Mouse (Mus musculus) forebrain, embryonic 12.5 days (tissue): Measurements from ENCODE around the gene Mef2d. TPM values are rescaled to one million over a fixed set of nuclear protein-coding genes. Genes with fewer than 3 reads are reported as not detected.

Experiments
- ATAC-seq: fragments of 200-750 bp; cut with Nextera tagmentation; 2 replicates; pipeline ENCODE4 v1.8.0; 2017; ENCODE audit warnings: moderate TSS enrichment; ENCODE audit not compliant: low FRiP score
- H3K27ac ChIP-seq: fragments of 300-500 bp; sonication (generic); 2 replicates; pipeline ENCODE4 v1.5.1; 2016; ENCODE audit warnings: mild to moderate bottlenecking
- H3K27me3 ChIP-seq: fragments of 300-500 bp; sonication (generic); 2 replicates; pipeline ENCODE4 v1.6.1; 2016; ENCODE audit warnings: mild to moderate bottlenecking
- H3K36me3 ChIP-seq: fragments of 300-500 bp; sonication (generic); replicated peaks from 2 replicates; pipeline ENCODE4 v1.6.1; 2016; ENCODE audit warnings: mild to moderate bottlenecking
- H3K4me1 ChIP-seq: fragments of 300-500 bp; sonication (generic); 2 replicates; pipeline ENCODE4 v1.6.1; 2016
- H3K4me2 ChIP-seq: fragments of 300-500 bp; sonication (generic); 2 replicates; pipeline ENCODE4 v1.6.1; 2016; ENCODE audit warnings: mild to moderate bottlenecking, moderate library complexity
- H3K4me3 ChIP-seq: fragments of 300-500 bp; sonication (generic); replicated peaks from 2 replicates; pipeline ENCODE4 v1.5.1; 2016; ENCODE audit warnings: mild to moderate bottlenecking
- H3K9ac ChIP-seq: fragments of 300-500 bp; sonication (generic); 2 replicates; pipeline ENCODE4 v1.6.1; 2016; ENCODE audit warnings: mild to moderate bottlenecking
- H3K9me3 ChIP-seq: fragments of 300-500 bp; sonication (generic); 2 replicates; pipeline ENCODE4 v1.6.1; 2016
- WGBS: fragments of 180-500 bp; shearing (Covaris S2); methylation state at CpG from one replicate; pipeline ENCODE4 v1.1.7; 2016; 5-methylcytosine and 5-hydroxymethylcytosine counted together
- polyA plus RNA-seq: library from polyadenylated mRNA; unstranded; fragments of >200 nt; fragmentation: Nextera tagmentation; extraction: Ambion mirVana; gene quantifications from 2 replicates; pipeline ENCODE4 v1.2.1, GENCODE M21; 2016

Mef2d gene
- polyA plus RNA-seq, 1 experiment from 2014 or later: 17.7 TPM

DNA sequence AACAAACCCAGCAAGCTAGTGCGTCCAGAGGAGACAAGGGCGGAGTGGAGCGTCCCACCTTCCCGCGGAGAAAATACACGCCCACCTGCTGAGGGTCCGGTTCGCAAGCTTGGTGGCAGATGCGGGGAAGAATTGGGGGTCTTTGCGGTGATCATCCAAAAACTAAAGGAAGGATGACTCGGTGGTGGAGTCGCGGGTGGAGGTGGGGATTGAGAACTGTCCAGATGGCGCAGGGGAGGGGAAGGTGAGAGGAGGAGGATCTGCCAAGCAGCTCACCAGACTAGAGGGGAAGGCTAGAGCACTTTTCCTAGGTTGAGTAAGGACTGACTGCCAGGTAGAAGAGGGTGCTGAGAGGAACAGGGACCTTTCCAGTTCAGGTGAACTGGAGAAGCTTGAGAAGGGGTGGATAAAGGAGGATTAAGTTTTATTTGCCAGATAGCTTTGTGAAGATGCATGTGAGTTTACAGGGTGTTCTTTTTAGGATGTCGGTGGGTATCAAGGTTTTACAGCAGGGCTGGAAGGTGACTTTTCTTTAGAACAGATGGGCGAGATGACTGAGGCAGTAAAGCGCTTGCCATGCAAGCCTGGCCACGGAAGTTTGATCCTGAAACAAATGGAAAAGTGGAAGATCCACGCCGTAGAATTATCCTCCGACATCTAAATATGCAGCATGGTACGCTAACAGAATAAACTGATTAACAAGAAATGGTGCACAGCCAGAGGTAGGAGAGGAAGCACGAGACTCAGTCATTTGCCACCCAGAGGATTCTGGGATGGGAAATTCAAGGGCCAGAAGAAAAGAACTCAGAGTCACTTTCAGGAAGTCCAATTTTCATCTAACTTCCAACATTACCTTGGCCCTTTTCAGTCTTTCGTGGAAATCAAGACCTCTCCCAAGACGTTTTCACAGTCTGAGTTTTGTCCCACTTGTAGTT is 2.7 kb upstream of the Mef2d start:
- peaks cover 51% of the 10 kb centered on the region for H3K4me1 ChIP-seq
- WGBS: 21% methylated on average over 25 of the region's 25 CpGs

DNA sequence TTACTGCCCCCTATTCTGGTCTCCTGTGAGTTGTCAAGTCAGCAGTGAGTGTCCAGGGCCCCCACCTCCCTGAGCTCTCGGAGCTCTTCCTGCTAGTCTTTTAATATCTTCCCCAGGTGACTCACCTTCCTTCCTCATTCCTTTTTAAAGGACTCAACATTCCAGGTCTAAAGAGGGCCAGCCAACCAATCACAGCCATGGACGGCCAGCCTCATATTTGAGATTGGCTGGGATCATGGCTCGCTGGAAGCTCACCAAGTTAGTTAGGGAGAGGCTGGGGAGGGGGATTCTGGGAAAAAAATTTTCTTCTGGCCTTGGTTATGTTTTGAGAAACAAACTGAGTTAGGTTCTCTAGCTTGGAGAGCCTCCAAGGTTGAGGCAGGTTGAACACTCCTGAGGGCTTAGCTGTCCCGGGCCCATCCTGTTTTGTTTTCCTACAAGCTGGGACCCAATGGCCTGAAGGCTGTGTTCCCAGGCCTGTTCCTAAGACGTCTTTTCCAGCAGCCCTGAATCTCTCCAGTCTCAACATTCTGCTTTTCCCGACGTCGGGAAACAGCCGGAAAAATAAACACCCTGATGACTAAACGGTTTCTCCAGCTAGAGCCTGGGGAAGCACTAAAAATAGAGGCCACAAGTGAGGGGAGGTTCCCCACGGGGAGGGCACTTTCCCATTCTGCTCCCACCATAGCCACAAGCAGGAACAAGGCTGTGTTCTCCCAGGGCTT is 1.8 kb upstream of the Mef2d start:
- Histone ChIP-seq H3K4me1 (peaks cover 59% of the 10 kb centered on the region), H3K27ac (peak overlapping the region; percentile 47; the same call in 1 of the 2 replicates), H3K36me3 (no peaks in the 10 kb centered on the region), H3K4me2 (no peak overlapping the region), H3K9ac (no peak overlapping the region), H3K9me3 (no peaks in the 10 kb centered on the region), H3K27me3 (peaks cover 23% of the 10 kb centered on the region), H3K4me3 (no peak overlapping the region)
- ATAC-seq: no peak
- WGBS: 31% methylated on average over 11 of the region's 11 CpGs

More for the DNA sequence above, 2.7 kb upstream of the Mef2d start:
- Histone ChIP-seq H3K36me3 (no peaks in the 10 kb centered on the region), H3K4me2 (peak overlapping the region; percentile 88), H3K9ac (peak overlapping the region; percentile 59), H3K9me3 (no peaks in the 10 kb centered on the region), H3K4me3 (peak overlapping the region; percentile 55), H3K27ac (peak overlapping the region; percentile 82), H3K27me3 (peaks cover 23% of the 10 kb centered on the region)
- no peak for ATAC-seq

DNA sequence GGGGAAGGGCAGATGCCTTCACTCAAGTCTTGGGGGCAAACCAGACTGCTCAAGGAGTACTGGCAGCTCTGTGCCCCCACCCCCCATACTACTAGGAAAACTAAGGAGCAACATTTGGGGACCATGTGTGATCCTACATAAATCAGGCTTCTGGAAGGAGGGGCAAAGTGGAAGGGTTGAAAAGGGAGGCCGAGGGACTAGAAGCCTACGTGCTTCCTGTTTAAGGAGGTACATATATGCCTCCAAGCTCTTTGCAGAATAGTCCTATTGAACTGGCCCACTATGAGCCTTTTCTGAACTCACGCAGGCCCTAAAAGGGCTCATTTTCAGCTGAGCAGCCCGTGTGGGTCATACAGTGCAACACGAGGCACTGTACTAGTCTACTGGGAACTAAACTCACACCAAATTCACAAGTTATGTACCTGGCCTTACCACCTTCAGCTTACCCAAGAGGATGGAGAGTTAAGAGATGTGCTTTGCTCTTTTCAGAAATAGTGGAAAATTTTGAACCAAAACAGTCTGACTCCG is 1.2 kb upstream of the Mef2d start:
- Histone ChIP-seq H3K9ac (no peak overlapping the region), H3K9me3 (no peaks in the 10 kb centered on the region), H3K4me3 (0 out of 2 replicates have a peak overlapping the region, but pooled peaks have one; percentile 93), H3K4me2 (peak overlapping the region; percentile 96; the same call in 1 of the 2 replicates), H3K4me1 (peaks cover 66% of the 10 kb centered on the region), H3K27me3 (peaks cover 23% of the 10 kb centered on the region), H3K27ac (peak overlapping the region; percentile 47), H3K36me3 (no peaks in the 10 kb centered on the region)
- WGBS: 56% methylated on average over 6 of the region's 6 CpGs
- ATAC-seq: no peak

DNA sequence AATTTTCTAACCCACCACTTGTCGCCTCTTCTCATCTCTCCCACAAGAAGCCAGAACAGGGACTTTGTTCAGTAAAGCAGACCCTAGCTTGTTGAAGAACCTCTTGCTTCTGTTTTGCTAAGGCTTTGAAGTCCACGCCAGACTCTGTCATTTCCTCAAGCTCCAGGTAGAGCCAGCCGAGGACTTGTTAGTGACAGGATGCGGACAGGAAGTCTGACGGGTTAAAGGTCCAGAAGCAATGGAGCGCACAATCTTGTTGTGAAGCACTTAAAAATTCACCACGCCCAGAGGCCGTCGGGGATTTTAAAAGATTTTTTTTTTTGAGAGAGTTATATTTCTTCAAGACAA is 759 bp upstream of the Mef2d start:
- Histone ChIP-seq H3K36me3 (no peaks in the 10 kb centered on the region), H3K4me3 (peak overlapping the region; percentile 93), H3K9me3 (no peaks in the 10 kb centered on the region), H3K27ac (peak overlapping the region; percentile 97), H3K9ac (peak overlapping the region; percentile 88; the same call in 1 of the 2 replicates), H3K4me1 (peaks cover 70% of the 10 kb centered on the region), H3K27me3 (peaks cover 23% of the 10 kb centered on the region), H3K4me2 (peak overlapping the region; percentile 96)
- ATAC-seq: no peak
- WGBS: 13% methylated on average over 9 of the region's 9 CpGs

DNA sequence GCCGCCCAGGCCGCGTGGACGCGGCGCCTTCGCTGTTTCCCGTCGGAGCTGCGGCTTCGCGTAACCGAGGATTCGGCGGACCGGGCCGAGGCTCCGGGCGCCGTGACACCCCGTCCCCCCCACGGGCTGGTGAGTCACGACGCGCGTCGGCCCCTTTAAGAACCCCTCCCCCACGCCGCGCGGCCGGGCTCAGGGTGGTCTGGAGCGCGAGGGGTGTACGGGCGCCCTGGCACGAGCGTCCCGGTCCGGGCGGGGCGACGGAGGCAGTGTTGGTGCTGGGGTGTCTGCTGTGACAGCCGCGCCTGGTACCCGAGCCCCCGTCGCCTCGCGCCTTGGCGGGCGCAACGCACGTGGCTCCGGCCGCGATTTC is 359 bp downstream of the Mef2d start:
- H3K4me1 ChIP-seq: peaks cover 75% of the 10 kb centered on the region
- H3K27ac ChIP-seq: peak overlapping the region; percentile 97
- under 1% methylated on average over 51 of the region's 57 CpGs for WGBS
- peak overlapping the region; percentile 96 for H3K4me2 ChIP-seq
- peak overlapping the region; percentile 93 for H3K4me3 ChIP-seq
- no peaks in the 10 kb centered on the region for H3K9me3 ChIP-seq
- peak overlapping the region; percentile 88 for H3K9ac ChIP-seq
- H3K27me3 ChIP-seq: peaks cover 23% of the 10 kb centered on the region
- H3K36me3 ChIP-seq: no peaks in the 10 kb centered on the region
- ATAC-seq: peak; percentile 52

DNA sequence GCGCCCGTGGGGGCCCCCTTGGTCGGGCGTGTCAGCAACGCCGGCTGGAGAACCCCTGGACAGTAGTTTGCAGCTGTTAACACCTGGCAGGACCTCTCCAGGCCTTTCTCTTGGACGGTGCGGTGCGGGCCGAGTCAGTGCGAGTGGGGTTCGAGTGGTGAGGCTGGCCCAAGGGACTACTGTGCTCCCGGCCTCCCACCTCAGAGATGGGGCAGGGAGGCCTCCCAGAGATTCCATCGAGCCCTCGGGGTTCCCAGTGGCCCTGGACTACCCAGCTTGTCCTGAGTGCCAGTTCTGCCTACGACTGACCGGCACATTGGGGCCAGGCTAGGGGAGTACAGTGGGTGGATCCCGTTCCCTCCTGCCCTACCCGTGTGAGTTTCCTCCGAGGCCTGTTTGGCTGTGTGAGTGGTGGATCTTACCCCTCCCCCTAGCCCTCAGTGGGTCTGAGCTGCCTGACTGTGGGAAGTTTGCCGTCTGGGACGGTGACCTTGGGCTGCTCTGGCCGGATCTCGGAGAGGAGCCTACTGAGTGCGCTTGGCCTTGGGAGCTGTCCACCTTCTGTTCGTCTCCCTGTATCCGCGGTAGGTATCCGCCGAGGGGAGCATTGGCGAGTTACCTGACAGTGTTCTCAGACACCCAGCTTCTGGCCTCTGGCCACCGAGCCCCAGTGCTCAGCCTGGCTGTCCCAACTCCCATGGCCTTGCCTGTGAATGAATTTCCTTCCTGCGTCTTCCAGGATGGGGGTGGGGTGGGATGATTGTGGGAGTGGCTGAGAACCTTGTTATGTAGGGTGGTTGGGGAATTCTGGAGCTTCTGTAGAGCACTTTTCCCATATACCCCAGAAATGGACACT is 972 bp downstream of the Mef2d start:
- Histone ChIP-seq H3K4me2 (peak overlapping the region; percentile 96), H3K4me3 (peak overlapping the region; percentile 93), H3K36me3 (no peaks in the 10 kb centered on the region), H3K9me3 (no peaks in the 10 kb centered on the region), H3K27me3 (peaks cover 23% of the 10 kb centered on the region), H3K4me1 (peaks cover 77% of the 10 kb centered on the region), H3K27ac (peak overlapping the region; percentile 97), H3K9ac (peak overlapping the region; percentile 88)
- under 1% methylated on average over 33 of the region's 33 CpGs for WGBS
- ATAC-seq: peak; percentile 2; the same call in 1 of the 2 replicates

DNA sequence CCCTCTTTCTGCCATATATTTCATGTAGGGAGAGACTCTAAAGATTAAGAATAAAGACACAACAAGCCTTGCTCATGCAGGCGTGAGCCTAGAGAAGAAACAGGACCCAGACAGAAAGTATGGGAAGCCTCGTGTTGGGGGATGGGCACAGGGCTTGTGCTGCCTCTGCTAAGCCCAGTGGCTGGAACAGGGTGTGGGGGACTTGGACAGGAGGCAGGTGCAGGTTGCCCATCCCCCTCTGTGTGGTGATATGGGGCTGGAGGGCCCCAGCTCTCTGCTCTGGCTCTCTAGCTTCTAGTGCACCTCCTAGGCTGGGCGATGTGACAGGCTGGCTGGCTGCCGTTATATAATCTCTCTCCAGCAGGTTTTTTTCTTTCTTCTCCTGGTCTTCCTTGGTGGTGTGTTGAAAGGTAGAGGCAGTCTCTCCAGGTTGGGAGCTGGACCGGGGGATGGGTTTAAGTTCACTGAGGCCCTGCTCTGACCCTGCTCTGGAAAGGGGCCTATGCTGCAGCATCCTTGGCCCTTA is 1.9 kb downstream of the Mef2d start:
- H3K9ac ChIP-seq: peak overlapping the region; percentile 53
- H3K4me1 ChIP-seq: peaks cover 82% of the 10 kb centered on the region
- peaks cover 23% of the 10 kb centered on the region for H3K27me3 ChIP-seq
- no peak for ATAC-seq
- WGBS: 16% methylated on average over 5 of the region's 5 CpGs
- H3K4me2 ChIP-seq: peak overlapping the region; percentile 96
- peak overlapping the region; percentile 97 for H3K27ac ChIP-seq
- no peaks in the 10 kb centered on the region for H3K9me3 ChIP-seq
- peak overlapping the region; percentile 93 for H3K4me3 ChIP-seq
- no peaks in the 10 kb centered on the region for H3K36me3 ChIP-seq

DNA sequence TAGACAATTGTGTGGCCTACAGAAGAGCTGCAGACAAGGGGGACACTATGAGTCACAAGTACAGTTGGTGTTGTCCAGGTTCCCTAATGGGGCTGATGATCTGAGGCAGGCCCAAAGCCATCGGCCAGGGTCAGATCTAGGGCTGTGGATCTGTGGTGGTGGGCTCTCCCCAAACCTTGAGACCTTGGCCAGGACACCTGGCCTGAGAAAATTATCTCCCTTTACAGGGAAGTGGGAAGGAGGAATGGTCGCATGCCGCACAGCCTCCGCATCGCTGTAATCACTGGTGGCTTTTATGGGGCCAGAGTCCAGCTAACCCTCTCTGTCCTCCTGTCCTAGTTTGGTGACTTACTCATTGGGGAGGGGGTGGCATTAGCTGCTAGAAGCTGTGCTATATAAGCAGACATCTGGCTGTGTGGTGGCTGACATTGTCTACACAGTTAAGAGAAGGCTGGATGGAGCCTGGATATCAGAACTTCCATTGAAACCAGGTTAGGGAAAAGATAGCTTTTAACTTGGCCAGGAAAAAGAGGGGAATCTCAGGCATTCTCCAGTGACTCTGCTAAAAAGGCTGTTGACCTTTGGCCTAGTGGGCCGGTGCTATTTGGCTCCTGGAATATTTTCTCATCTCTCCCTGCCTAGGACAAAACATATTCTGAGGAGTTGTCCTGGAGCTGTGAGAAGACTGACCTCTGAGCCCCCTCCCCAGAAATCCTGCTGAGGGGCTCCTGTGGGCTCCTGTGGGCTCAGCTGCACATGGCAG is 2.7 kb downstream of the Mef2d start:
- 69% methylated on average over 6 of the region's 6 CpGs for WGBS
- Histone ChIP-seq H3K9me3 (no peaks in the 10 kb centered on the region), H3K27me3 (peaks cover 17% of the 10 kb centered on the region), H3K4me1 (peaks cover 82% of the 10 kb centered on the region), H3K4me2 (peak overlapping the region; percentile 96), H3K36me3 (no peaks in the 10 kb centered on the region), H3K9ac (peak overlapping the region; percentile 53), H3K4me3 (peak overlapping the region; percentile 93), H3K27ac (peak overlapping the region; percentile 97)
- ATAC-seq: no peak

DNA sequence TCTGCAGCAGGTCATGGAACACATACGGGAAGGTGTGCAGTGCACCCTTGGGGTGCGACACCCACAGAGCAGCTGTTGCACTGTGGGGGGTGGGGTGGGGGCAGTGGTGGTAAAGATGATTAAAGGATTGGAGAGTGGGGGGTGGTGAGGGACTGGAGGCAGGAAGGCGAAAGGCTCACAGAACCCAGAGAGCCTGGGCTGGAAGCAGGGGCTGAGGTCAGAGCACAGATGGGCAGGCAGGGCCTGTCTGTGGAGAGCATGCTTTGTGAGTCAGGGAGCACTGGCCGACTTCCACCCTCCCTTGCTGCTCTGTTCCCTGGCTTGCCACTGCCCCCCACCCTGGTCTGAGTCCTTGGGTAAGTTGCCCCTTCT is 3.2 kb downstream of the Mef2d start:
- H3K4me1 ChIP-seq: peaks cover 86% of the 10 kb centered on the region
- H3K27ac ChIP-seq: peak overlapping the region; percentile 97
- H3K36me3 ChIP-seq: no peaks in the 10 kb centered on the region
- H3K9ac ChIP-seq: peak overlapping the region; percentile 38
- H3K27me3 ChIP-seq: peaks cover 11% of the 10 kb centered on the region
- H3K9me3 ChIP-seq: no peaks in the 10 kb centered on the region
- ATAC-seq: no peak
- H3K4me3 ChIP-seq: 0 out of 2 replicates have a peak overlapping the region, but pooled peaks have one; percentile 5
- WGBS: 46% methylated on average over 4 of the region's 4 CpGs
- H3K4me2 ChIP-seq: peak overlapping the region; percentile 96

DNA sequence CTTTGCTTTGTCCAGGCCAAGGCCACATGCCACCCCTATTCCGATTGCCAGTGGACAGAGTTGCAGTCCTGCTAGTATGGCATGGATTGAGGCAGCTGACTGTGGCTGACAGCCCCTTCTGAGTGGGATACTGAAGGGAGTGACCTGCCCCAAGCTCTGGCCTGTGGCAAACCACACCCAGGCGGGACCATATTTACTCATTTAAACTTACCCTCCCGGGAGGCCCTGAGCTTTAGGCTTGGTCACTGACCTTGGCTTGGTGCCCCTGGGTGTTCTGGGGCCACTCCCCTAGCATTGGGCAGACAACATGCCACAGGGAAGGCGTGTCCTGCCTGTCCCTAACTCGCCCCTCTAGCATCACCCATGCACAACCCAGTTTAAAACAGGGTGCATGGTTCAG is 3.8 kb downstream of the Mef2d start:
- ATAC-seq: no peak
- Histone ChIP-seq H3K27me3 (peaks cover 6% of the 10 kb centered on the region), H3K4me3 (no peak overlapping the region), H3K4me1 (peaks cover 86% of the 10 kb centered on the region), H3K36me3 (no peaks in the 10 kb centered on the region), H3K27ac (peak overlapping the region; percentile 97; the same call in 1 of the 2 replicates), H3K4me2 (0 out of 2 replicates have a peak overlapping the region, but pooled peaks have one; percentile 96), H3K9ac (peak overlapping the region; percentile 38), H3K9me3 (no peaks in the 10 kb centered on the region)
- WGBS: 79% methylated on average over 5 of the region's 5 CpGs
